Comparison of ENCODE assay signal across 8 mouse cellular contexts in genomic region chr4:134497223-134497622, GRCm38 (mm10). TPM values are rescaled to one million over a fixed set of nuclear protein-coding genes. Genes with fewer than 3 reads are reported as not detected.
A peak's percentile ranks its signal among the peaks of the same experiment; 100 is the strongest.
DNase-seq lines count a peak whose midpoint lies in the region; ATAC-seq and TF ChIP-seq lines count a peak whose summit lies in the region.

No protein-coding gene starts in this region.

- peak overlapping the region; percentile 75 for H3K9ac ChIP-seq in embryonic facial prominence, embryonic 13.5 days

- H3K4me2 ChIP-seq in embryonic facial prominence, embryonic 13.5 days = peak overlapping the region; percentile 97

- no peaks in the 10 kb centered on the region for H3K36me3 ChIP-seq in embryonic facial prominence, embryonic 13.5 days
- H3K36me3 ChIP-seq in limb, embryonic 10.5 days = no peaks in the 10 kb centered on the region

- no peaks in the 10 kb centered on the region for H3K27me3 ChIP-seq in embryonic facial prominence, embryonic 13.5 days
- peaks cover 20% of the 10 kb centered on the region for H3K27me3 ChIP-seq in limb, embryonic 10.5 days (ENCODE audit: low read depth, poor library complexity, severe bottlenecking)

- ATAC-seq in embryonic facial prominence, embryonic 13.5 days (ENCODE audit: insufficient number of reproducible peaks, insufficient read depth, low FRiP score, low TSS enrichment, low read depth) = no peak

- TF ChIP-seq CTCF in lung, adult 2 months (IDR thresholded peaks at IDR 0.05; ENCODE audit: insufficient read depth, low read length) = no peak
- no peak for TF ChIP-seq CTCF in olfactory bulb, adult 2 months (IDR thresholded peaks at IDR 0.05; ENCODE audit: insufficient read depth, low read depth, low read length)

- H3K9me3 ChIP-seq in embryonic facial prominence, embryonic 13.5 days = no peaks in the 10 kb centered on the region
- no peaks in the 10 kb centered on the region for H3K9me3 ChIP-seq in limb, embryonic 10.5 days (replicated peaks)

- intact Hi-C loops in left cerebral cortex, postnatal 14 days (cut with DNase I) = no loop called here

- H3K4me3 ChIP-seq in lung, adult 2 months (replicated peaks; ENCODE audit: extremely low read depth, low read depth, low read length) = peak overlapping the region; percentile 86
- peak overlapping the region; percentile 61 for H3K4me3 ChIP-seq in embryonic facial prominence, embryonic 13.5 days
- H3K4me3 ChIP-seq in limb, embryonic 10.5 days = peak overlapping the region; percentile 72
- peak overlapping the region; percentile 54 for H3K4me3 ChIP-seq in olfactory bulb, adult 2 months (ENCODE audit: insufficient read depth, low read depth, low read length)

- DNase-seq in lung, adult 2 months = no peak
- no peak for DNase-seq in lung, postnatal 36 days
- DNase-seq in limb, embryonic 10.5 days (ENCODE audit: low spot score) = no peak
- no peak for DNase-seq in left cerebral cortex, postnatal 14 days (ENCODE audit: low spot score in 2 of 2)
- no peak for DNase-seq in thymus, postnatal 4 days
- no peak for DNase-seq in cerebellum, postnatal 36 days

- peaks cover 21% of the 10 kb centered on the region for H3K4me1 ChIP-seq in lung, adult 2 months (ENCODE audit: control insufficient read depth, insufficient read depth, low read length)
- peaks cover 31% of the 10 kb centered on the region for H3K4me1 ChIP-seq in embryonic facial prominence, embryonic 13.5 days
- H3K4me1 ChIP-seq in limb, embryonic 10.5 days = peaks cover 24% of the 10 kb centered on the region
- peaks cover 36% of the 10 kb centered on the region for H3K4me1 ChIP-seq in olfactory bulb, adult 2 months (ENCODE audit: control insufficient read depth, insufficient read depth, low read length)

- no peak; the same call in 1 of the 2 replicates for TF ChIP-seq POLR2A in lung, adult 2 months (IDR thresholded peaks at IDR 0.05; ENCODE audit: borderline replicate concordance, extremely low read depth, low read depth, low read length)
- TF ChIP-seq POLR2A in olfactory bulb, adult 2 months (IDR thresholded peaks at IDR 0.05; ENCODE audit: insufficient read depth, low read depth, low read length) = no peak

- WGBS in lung, adult 2 months = 3% methylated on average over 6 of the region's 6 CpGs
- WGBS in embryonic facial prominence, embryonic 13.5 days = 16% methylated on average over 6 of the region's 6 CpGs
- 16% methylated on average over 6 of the region's 6 CpGs for WGBS in limb, embryonic 10.5 days
- WGBS in olfactory bulb, adult 2 months = 4% methylated on average over 6 of the region's 6 CpGs

- no peak overlapping the region for H3K27ac ChIP-seq in embryonic facial prominence, embryonic 13.5 days
- H3K27ac ChIP-seq in limb, embryonic 10.5 days = peak overlapping the region; percentile 78
- H3K27ac ChIP-seq in olfactory bulb, adult 2 months (ENCODE audit: insufficient read depth, low read depth, low read length) = peak overlapping the region; percentile 64

RNA-seq across cellular contexts. Expression of gene Paqr7, which starts 0.7 kb away (rescaled TPM):
- polyA plus RNA-seq in lung, adult 2 months (2012; rRNA removed) = 146 and 205 TPM in 2 replicates
- polyA plus RNA-seq in embryonic facial prominence, embryonic 13.5 days (2015; fragmentation: Nextera tagmentation; extraction: Ambion mirVana) = 3.8 and 4.0 TPM in 2 replicates
- polyA plus RNA-seq in limb, embryonic 10.5 days (2016; fragmentation: Nextera tagmentation; extraction: Ambion mirVana) = 1.2 TPM in 2 replicates
- not detected in 2 replicates for polyA plus RNA-seq in olfactory bulb, adult 2 months (2012; ENCODE audit: insufficient read depth, insufficient read length, low replicate concordance, missing spikeins)
- 10 to 100 TPM; 54.6 to 55.8 TPM for total RNA-seq in left cerebral cortex, postnatal 14 days (2021)

RNA-seq across cellular contexts. Expression of gene Aunip, which starts 13.6 kb away (rescaled TPM):
- not detected in 2 replicates for polyA plus RNA-seq in lung, adult 2 months (2012; rRNA removed)
- polyA plus RNA-seq in embryonic facial prominence, embryonic 13.5 days (2015; fragmentation: Nextera tagmentation; extraction: Ambion mirVana) = 10.6 and 11.7 TPM in 2 replicates
- polyA plus RNA-seq in limb, embryonic 10.5 days (2016; fragmentation: Nextera tagmentation; extraction: Ambion mirVana) = 21.9 and 29.6 TPM in 2 replicates
- not detected in 2 replicates for polyA plus RNA-seq in olfactory bulb, adult 2 months (2012; ENCODE audit: insufficient read depth, insufficient read length, low replicate concordance, missing spikeins)
- total RNA-seq in left cerebral cortex, postnatal 14 days (2021) = under 1 TPM; 0.53 to 0.55 TPM

RNA-seq across cellular contexts. Expression of gene Stmn1, which starts 29.1 kb away (rescaled TPM):
- polyA plus RNA-seq in lung, adult 2 months (2012; rRNA removed) = 18.8 and 38.6 TPM in 2 replicates
- polyA plus RNA-seq in embryonic facial prominence, embryonic 13.5 days (2015; fragmentation: Nextera tagmentation; extraction: Ambion mirVana) = 2,120 and 2,313 TPM in 2 replicates
- 1,855 and 1,993 TPM in 2 replicates for polyA plus RNA-seq in limb, embryonic 10.5 days (2016; fragmentation: Nextera tagmentation; extraction: Ambion mirVana)
- 402 and 593 TPM in 2 replicates for polyA plus RNA-seq in olfactory bulb, adult 2 months (2012; ENCODE audit: insufficient read depth, insufficient read length, low replicate concordance, missing spikeins)
- total RNA-seq in left cerebral cortex, postnatal 14 days (2021) = 1,000 to 10,000 TPM; 1,227 to 1,286 TPM

RNA-seq across cellular contexts. Expression of gene Mtfr1l, which starts 38.0 kb away (rescaled TPM):
- polyA plus RNA-seq in lung, adult 2 months (2012; rRNA removed) = 115 and 169 TPM in 2 replicates
- 129 and 130 TPM in 2 replicates for polyA plus RNA-seq in embryonic facial prominence, embryonic 13.5 days (2015; fragmentation: Nextera tagmentation; extraction: Ambion mirVana)
- 104 and 109 TPM in 2 replicates for polyA plus RNA-seq in limb, embryonic 10.5 days (2016; fragmentation: Nextera tagmentation; extraction: Ambion mirVana)
- not detected in 2 replicates for polyA plus RNA-seq in olfactory bulb, adult 2 months (2012; ENCODE audit: insufficient read depth, insufficient read length, low replicate concordance, missing spikeins)
- total RNA-seq in left cerebral cortex, postnatal 14 days (2021) = 10 to 100 TPM; 69.4 to 71.9 TPM

RNA-seq across cellular contexts. Expression of gene Selenon, which starts 54.7 kb away (rescaled TPM):
- 36.2 and 42.2 TPM in 2 replicates for polyA plus RNA-seq in lung, adult 2 months (2012; rRNA removed)
- 15.4 and 16.2 TPM in 2 replicates for polyA plus RNA-seq in embryonic facial prominence, embryonic 13.5 days (2015; fragmentation: Nextera tagmentation; extraction: Ambion mirVana)
- polyA plus RNA-seq in limb, embryonic 10.5 days (2016; fragmentation: Nextera tagmentation; extraction: Ambion mirVana) = 10.9 and 13.4 TPM in 2 replicates
- not detected in 2 replicates for polyA plus RNA-seq in olfactory bulb, adult 2 months (2012; ENCODE audit: insufficient read depth, insufficient read length, low replicate concordance, missing spikeins)
- total RNA-seq in left cerebral cortex, postnatal 14 days (2021) = 10 to 100 TPM; 19.2 to 20.1 TPM

Comparison
In these comparisons a context has a peak if more than half of its experiments do, and no peak if none do; other contexts are left out.
1. RNA of gene Paqr7, which starts 0.7 kb away (polyA plus RNA-seq): 146 to 205 TPM in lung, adult 2 months; 3.8 to 4.0 TPM in embryonic facial prominence, embryonic 13.5 days, 1.2 TPM in limb, embryonic 10.5 days and not detected in olfactory bulb, adult 2 months; every median in the first group is over 10 times any median in the second.
2. RNA of gene Aunip, which starts 13.6 kb away (polyA plus RNA-seq): 21.9 to 29.6 TPM in limb, embryonic 10.5 days and 10.6 to 11.7 TPM in embryonic facial prominence, embryonic 13.5 days; not detected in lung, adult 2 months and not detected in olfactory bulb, adult 2 months; every median in the first group is over 10 times any median in the second.
3. RNA of gene Stmn1, which starts 29.1 kb away (polyA plus RNA-seq): 2,120 to 2,313 TPM in embryonic facial prominence, embryonic 13.5 days, 1,855 to 1,993 TPM in limb, embryonic 10.5 days and 402 to 593 TPM in olfactory bulb, adult 2 months; 18.8 to 38.6 TPM in lung, adult 2 months; every median in the first group is over 10 times any median in the second.
4. Peak in every context shown above with its lines, with median percentiles within 50 percentile points of each other: H3K4me3 ChIP-seq.